Mouse (Mus musculus) fat pad, adult 2 months (tissue): Measurements from ENCODE around the gene Nup107.
"Not testable (repeated sequence)": the region's sequence is repeated elsewhere in the genome, so short reads cannot be mapped to it uniquely, and the experiment has no call there.

ENCODE experiments used
- DNase-seq: peaks from one replicate; pipeline ENCODE4 v3.0.0-alpha.2; 2011; ENCODE audit warnings: low read depth, low spot score; ENCODE audit errors: extremely low read depth

Gene Nup107

GRCm38 (mm10) chr10:117706440-117706839 lies 86.1 kb downstream of the Nup107 start:
- no peak for DNase-seq

GRCm38 (mm10) chr10:117705806-117706205 lies 86.7 kb downstream of the Nup107 start:
- no peak for DNase-seq

GRCm38 (mm10) chr10:117704964-117705335 lies 87.6 kb downstream of the Nup107 start:
- DNase-seq: no peak

- DNase-seq: not testable (repeated sequence)
Observed at GRCm38 (mm10) chr10:117704314-117704963, 88.1 kb downstream of the Nup107 start.

GRCm38 (mm10) chr10:117703506-117703905 lies 89.0 kb downstream of the Nup107 start:
- no peak for DNase-seq

DNA sequence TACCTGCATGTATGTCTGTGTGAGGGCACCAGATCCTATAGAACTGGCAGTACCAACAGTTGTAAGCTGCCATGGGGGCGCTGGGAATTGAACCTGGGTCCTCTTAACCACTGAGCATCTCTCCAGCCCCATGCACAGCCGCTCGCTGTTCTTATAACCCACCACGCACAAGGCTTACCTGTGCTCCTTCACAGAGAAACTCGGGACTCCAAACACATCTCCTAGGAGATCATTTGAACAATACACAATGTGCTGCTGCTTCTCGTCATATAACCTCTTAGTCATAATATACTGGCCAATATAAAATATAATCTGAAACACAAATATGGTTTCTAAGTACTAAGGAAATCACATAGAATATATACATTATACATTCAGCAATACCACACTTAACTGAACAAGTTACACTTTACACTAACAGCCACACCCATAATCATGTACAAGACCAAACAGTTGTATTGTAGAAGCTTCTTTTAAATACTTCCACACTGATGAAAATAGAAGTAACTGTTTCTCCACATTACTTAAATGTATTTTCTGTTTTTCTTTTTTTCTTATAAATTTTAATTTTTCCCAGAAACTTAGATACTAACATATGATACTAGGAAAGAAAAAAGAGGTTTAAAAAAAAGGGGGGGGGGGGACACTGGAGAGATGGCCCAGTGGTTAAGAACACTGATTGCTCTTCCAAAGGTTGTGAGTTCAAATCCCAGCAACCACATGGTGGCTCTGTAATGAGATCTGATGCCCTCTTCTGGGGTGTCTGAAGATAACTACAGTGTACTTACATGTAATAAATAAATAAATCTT lies 90.3 kb downstream of the Nup107 start:
- DNase-seq: no peak

GRCm38 (mm10) chr10:117701034-117701829 lies 91.3 kb downstream of the Nup107 start:
- DNase-seq: no peak
